Mouse (Mus musculus) forebrain, embryonic 10.5 days (tissue): ENCODE measurements at regions not wholly inside any gene's neighbourhood (a gene's known extent, or its start where the extent isn't known, plus 50 kb on each side); places are given as distances from the start of the nearest gene placed in this dataset.

ENCODE experiments used
- DNase-seq: peaks from one replicate; pipeline ENCODE4 v3.0.0-alpha.2; 2017; ENCODE audit warnings: low spot score; ENCODE audit errors: extremely low spot score
- H3K27ac ChIP-seq: fragments of 300-500 bp; sonication (generic); 2 replicates; pipeline ENCODE4 v1.5.1; 2016; ENCODE audit warnings: mild to moderate bottlenecking
- H3K27me3 ChIP-seq: fragments of 300-500 bp; sonication (generic); 2 replicates; pipeline ENCODE4 v1.6.1; 2016; ENCODE audit warnings: mild to moderate bottlenecking; ENCODE audit not compliant: poor library complexity, severe bottlenecking
- H3K36me3 ChIP-seq: fragments of 300-500 bp; sonication (generic); replicated peaks from 2 replicates; pipeline ENCODE4 v1.6.1; 2016; ENCODE audit warnings: mild to moderate bottlenecking, moderate library complexity
- H3K4me1 ChIP-seq: fragments of 300-500 bp; sonication (generic); 2 replicates; pipeline ENCODE4 v1.6.1; 2016
- H3K4me3 ChIP-seq: fragments of 300-500 bp; sonication (generic); 2 replicates; pipeline ENCODE4 v1.5.1; 2016; ENCODE audit warnings: mild to moderate bottlenecking, moderate library complexity
- H3K9me3 ChIP-seq: fragments of 300-500 bp; sonication (generic); 2 replicates; pipeline ENCODE4 v1.6.1; 2016; ENCODE audit warnings: mild to moderate bottlenecking, moderate library complexity
- WGBS: fragments of 180-500 bp; shearing (Covaris S2); methylation state at CpG from one replicate; pipeline ENCODE4 v1.1.7; 2016; 5-methylcytosine and 5-hydroxymethylcytosine counted together

- 50% methylated on average over 19 of the region's 19 CpGs for WGBS
- no peaks in the 10 kb centered on the region for H3K27me3 ChIP-seq
Observed at GRCm38 (mm10) chr8:112427721-112428389, 142.0 kb upstream of the Cntnap4 start.

GRCm38 (mm10) chr8:112411968-112412367 lies 157.9 kb upstream of the Cntnap4 start:
- Histone ChIP-seq H3K9me3 (0 out of 2 replicates have a peak, but pooled peaks cover 2% of the 10 kb centered on the region), H3K4me3 (no peak overlapping the region), H3K27ac (no peak overlapping the region), H3K36me3 (no peaks in the 10 kb centered on the region), H3K4me1 (no peaks in the 10 kb centered on the region), H3K27me3 (no peaks in the 10 kb centered on the region)
- 92% methylated on average over 5 of the region's 5 CpGs for WGBS
- no peak for DNase-seq

More at GRCm38 (mm10) chr8:112427721-112428389, 142.0 kb upstream of the Cntnap4 start:
- no peaks in the 10 kb centered on the region for H3K36me3 ChIP-seq
- 0 out of 2 replicates have a peak, but pooled peaks cover 4% of the 10 kb centered on the region for H3K9me3 ChIP-seq
- H3K27ac ChIP-seq, result 0 out of 2 replicates have a peak overlapping the region, but pooled peaks have one; percentile 30
- DNase-seq, result no peak
- peaks cover 18% of the 10 kb centered on the region for H3K4me1 ChIP-seq
- no peak overlapping the region for H3K4me3 ChIP-seq

- Histone ChIP-seq H3K4me1 (no peaks in the 10 kb centered on the region), H3K9me3 (0 out of 2 replicates have a peak, but pooled peaks cover 2% of the 10 kb centered on the region), H3K27me3 (no peaks in the 10 kb centered on the region), H3K4me3 (no peak overlapping the region), H3K27ac (no peak overlapping the region), H3K36me3 (no peaks in the 10 kb centered on the region)
- peak; percentile 51 for DNase-seq
- 26% methylated on average over 6 of the region's 6 CpGs for WGBS
Observed at GRCm38 (mm10) chr8:112411213-112411612, 158.6 kb upstream of the Cntnap4 start.

- 0 out of 2 replicates have a peak, but pooled peaks cover 2% of the 10 kb centered on the region for H3K9me3 ChIP-seq
- no peaks in the 10 kb centered on the region for H3K4me1 ChIP-seq
- 88% methylated on average over 9 of the region's 9 CpGs for WGBS
- H3K36me3 ChIP-seq, result no peaks in the 10 kb centered on the region
- no peak overlapping the region for H3K27ac ChIP-seq
- H3K27me3 ChIP-seq, result no peaks in the 10 kb centered on the region
- H3K4me3 ChIP-seq, result no peak overlapping the region
- peak; percentile 7 for DNase-seq
Observed at GRCm38 (mm10) chr8:112408211-112408735, 161.6 kb upstream of the Cntnap4 start.

- Histone ChIP-seq H3K9me3 (no peaks in the 10 kb centered on the region), H3K36me3 (no peaks in the 10 kb centered on the region)
Observed at GRCm38 (mm10) chr8:112404087-112404486, 165.8 kb upstream of the Cntnap4 start.

GRCm38 (mm10) chr8:112397438-112397837 lies 172.4 kb upstream of the Cntnap4 start:
- Histone ChIP-seq H3K4me3 (no peak overlapping the region), H3K9me3 (peaks cover 5% of the 10 kb centered on the region; the same call in 1 of the 2 replicates), H3K27ac (peak overlapping the region; percentile 60; the same call in 1 of the 2 replicates), H3K4me1 (peaks cover 8% of the 10 kb centered on the region), H3K27me3 (no peaks in the 10 kb centered on the region), H3K36me3 (no peaks in the 10 kb centered on the region)
- WGBS, result 24% methylated on average over 2 of the region's 2 CpGs
- peak; percentile 23 for DNase-seq

More at GRCm38 (mm10) chr8:112404087-112404486, 165.8 kb upstream of the Cntnap4 start:
- H3K4me3 ChIP-seq, result no peak overlapping the region
- no peaks in the 10 kb centered on the region for H3K27me3 ChIP-seq
- no peak overlapping the region for H3K27ac ChIP-seq
- H3K4me1 ChIP-seq, result no peaks in the 10 kb centered on the region
- WGBS, result 6% methylated on average over 2 of the region's 2 CpGs
- DNase-seq, result no peak

- Histone ChIP-seq H3K27ac (no peak overlapping the region), H3K4me1 (no peaks in the 10 kb centered on the region), H3K9me3 (peaks cover 8% of the 10 kb centered on the region; the same call in 1 of the 2 replicates), H3K36me3 (no peaks in the 10 kb centered on the region), H3K4me3 (no peak overlapping the region), H3K27me3 (no peaks in the 10 kb centered on the region)
- DNase-seq, result no peak
- WGBS, result 90% methylated on average over 4 of the region's 4 CpGs
Observed at GRCm38 (mm10) chr8:112390108-112390507, 179.7 kb upstream of the Cntnap4 start.

GRCm38 (mm10) chr8:112348323-112348722 lies 221.5 kb upstream of the Cntnap4 start:
- Histone ChIP-seq H3K27ac (0 out of 2 replicates have a peak overlapping the region, but pooled peaks have one; percentile 8), H3K27me3 (no peaks in the 10 kb centered on the region), H3K36me3 (no peaks in the 10 kb centered on the region), H3K9me3 (no peaks in the 10 kb centered on the region), H3K4me1 (peaks cover 5% of the 10 kb centered on the region), H3K4me3 (no peak overlapping the region)
- DNase-seq, result peak; percentile 26
- 30% methylated on average over 5 of the region's 5 CpGs for WGBS

GRCm38 (mm10) chr8:112333171-112333570 lies 236.7 kb upstream of the Cntnap4 start:
- H3K9me3 ChIP-seq, result no peaks in the 10 kb centered on the region
- DNase-seq, result no peak
- H3K4me1 ChIP-seq, result peaks cover 14% of the 10 kb centered on the region
- no peaks in the 10 kb centered on the region for H3K27me3 ChIP-seq
- 85% methylated on average over 11 of the region's 11 CpGs for WGBS
- H3K36me3 ChIP-seq, result no peaks in the 10 kb centered on the region
- no peak overlapping the region for H3K4me3 ChIP-seq
- H3K27ac ChIP-seq, result 0 out of 2 replicates have a peak overlapping the region, but pooled peaks have one; percentile 15

GRCm38 (mm10) chr8:112332021-112332420 lies 237.8 kb upstream of the Cntnap4 start:
- DNase-seq, result no peak
- Histone ChIP-seq H3K9me3 (no peaks in the 10 kb centered on the region), H3K4me3 (no peak overlapping the region), H3K27ac (no peak overlapping the region), H3K4me1 (peaks cover 14% of the 10 kb centered on the region), H3K36me3 (no peaks in the 10 kb centered on the region), H3K27me3 (no peaks in the 10 kb centered on the region)
- 89% methylated on average over 10 of the region's 10 CpGs for WGBS

GRCm38 (mm10) chr8:112309816-112310215 lies 260.0 kb upstream of the Cntnap4 start:
- H3K4me3 ChIP-seq, result no peak overlapping the region
- 89% methylated on average over 3 of the region's 3 CpGs for WGBS
- no peak overlapping the region for H3K27ac ChIP-seq
- no peak for DNase-seq
- H3K36me3 ChIP-seq, result no peaks in the 10 kb centered on the region
- no peaks in the 10 kb centered on the region for H3K9me3 ChIP-seq
- H3K4me1 ChIP-seq, result no peaks in the 10 kb centered on the region
- no peaks in the 10 kb centered on the region for H3K27me3 ChIP-seq

GRCm38 (mm10) chr8:112308354-112308753 lies 261.5 kb upstream of the Cntnap4 start:
- Histone ChIP-seq H3K36me3 (no peaks in the 10 kb centered on the region), H3K9me3 (no peaks in the 10 kb centered on the region)
- WGBS, result 94% methylated on average over 6 of the region's 6 CpGs

GRCm38 (mm10) chr8:112297021-112297420 lies 272.8 kb upstream of the Cntnap4 start:
- Histone ChIP-seq H3K4me1 (no peaks in the 10 kb centered on the region), H3K27me3 (no peaks in the 10 kb centered on the region), H3K4me3 (no peak overlapping the region), H3K36me3 (no peaks in the 10 kb centered on the region), H3K27ac (no peak overlapping the region), H3K9me3 (no peaks in the 10 kb centered on the region)
- WGBS, result 88% methylated on average over 8 of the region's 8 CpGs
- no peak for DNase-seq

More at GRCm38 (mm10) chr8:112308354-112308753, 261.5 kb upstream of the Cntnap4 start:
- DNase-seq, result no peak
- no peak overlapping the region for H3K27ac ChIP-seq
- no peaks in the 10 kb centered on the region for H3K27me3 ChIP-seq
- H3K4me1 ChIP-seq, result no peaks in the 10 kb centered on the region
- H3K4me3 ChIP-seq, result no peak overlapping the region
